Mouse (Mus musculus): ENCODE data around the gene Ttc8. TPM values are rescaled to one million over a fixed set of nuclear protein-coding genes. Genes with fewer than 3 reads are reported as not detected.

The Ttc8 gene
- polyA plus RNA-seq (2012; rRNA removed; ENCODE audit: low replicate concordance), result 21.4 and 39.0 TPM in 2 replicates

DNA sequence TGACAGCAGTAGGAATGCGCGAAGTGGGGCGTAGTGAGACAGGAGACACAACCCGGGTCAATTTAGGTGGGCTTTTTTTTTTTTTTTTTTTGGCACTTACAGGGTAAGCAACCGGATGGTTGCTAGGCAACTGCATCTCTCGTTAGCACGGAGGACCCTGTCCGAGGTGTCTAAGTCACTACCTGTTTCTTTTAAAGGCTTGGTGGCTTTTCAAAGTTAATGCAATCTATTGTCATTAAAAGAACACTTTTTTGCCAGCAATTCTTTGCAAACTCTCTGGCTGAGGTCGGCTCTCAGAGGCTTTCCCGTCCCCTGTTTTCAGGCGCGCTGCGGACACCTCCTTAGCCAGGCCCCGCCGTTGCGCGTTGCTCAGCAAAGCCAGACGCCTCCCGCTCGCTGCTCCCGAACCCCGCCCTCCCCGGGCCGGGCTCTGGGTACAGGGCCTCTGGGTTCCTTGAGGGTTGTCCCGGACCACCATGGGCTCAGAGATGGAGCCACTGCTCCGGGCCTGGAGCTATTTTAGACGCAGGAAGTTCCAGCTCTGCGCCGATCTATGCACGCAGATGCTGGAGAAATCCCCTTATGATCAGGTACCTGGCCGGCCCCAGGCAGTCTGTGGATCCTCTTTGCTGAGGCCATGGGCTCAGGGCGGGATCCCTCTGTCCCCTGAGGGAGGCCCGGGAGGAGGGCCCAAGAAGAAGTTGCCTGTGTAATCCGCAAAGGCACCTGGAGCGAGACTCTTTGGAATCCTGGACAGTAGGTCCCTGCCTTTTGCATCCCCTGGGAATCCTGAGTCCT is at the start of gene Ttc8:
Gene Ttc8, plus strand, starts transcription at position 381 of the 798 bp plus-strand sequence.

DNA sequence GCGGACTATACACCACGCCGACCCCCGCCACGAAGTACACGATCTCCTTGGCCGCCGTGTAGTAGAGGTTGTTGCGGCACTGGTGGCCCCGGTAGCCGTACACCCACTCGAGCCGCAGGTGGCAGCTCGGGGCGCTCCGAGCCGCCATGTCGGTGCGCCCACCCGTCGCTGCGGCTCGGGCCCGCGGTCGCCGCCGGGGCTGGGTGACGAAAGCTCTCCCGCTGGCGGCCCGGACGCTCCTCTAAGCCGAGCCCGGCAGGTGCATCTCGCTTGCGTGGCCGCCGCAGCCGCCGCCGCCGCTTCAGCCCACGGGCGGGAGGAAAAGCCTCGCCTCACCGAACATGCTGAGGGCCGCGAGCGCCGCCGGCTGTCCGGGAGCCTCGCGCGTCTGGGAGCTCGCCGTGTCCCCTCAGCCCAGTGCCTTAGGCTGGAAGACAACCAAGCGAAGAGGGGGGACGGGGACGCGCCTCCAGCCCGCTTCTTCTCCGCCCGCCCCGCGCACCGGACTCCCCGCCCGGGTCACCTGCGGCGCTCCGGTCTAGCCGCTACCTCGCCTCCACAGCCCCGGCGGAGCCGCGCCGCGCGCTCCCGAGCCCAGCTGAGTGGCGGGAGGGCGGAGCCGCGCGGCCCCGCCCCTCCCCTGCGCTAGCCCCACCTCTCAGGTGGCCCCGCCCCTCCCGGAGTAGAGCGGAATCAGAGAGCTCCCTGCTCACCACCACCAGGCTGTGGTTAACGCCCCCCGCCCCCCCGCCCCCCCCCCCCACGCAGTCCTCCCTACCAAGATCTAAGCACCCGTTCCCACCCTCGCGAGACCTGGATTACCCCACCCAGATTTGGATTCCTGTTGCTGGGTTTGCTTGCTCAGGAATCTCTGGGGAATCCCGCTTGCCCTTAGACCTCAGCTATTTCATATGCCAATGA is 19.2 kb upstream of the Ttc8 start, which contains the start of gene Eml5:
Gene Eml5, minus strand, starts transcription at position 604 of the 921 bp plus-strand sequence.

Other genes starting within 250 kb of the Ttc8 start
- 16.9 and 24.2 TPM in 2 replicates for gene Ptpn21, start 183.2 kb upstream of the Ttc8 start, polyA plus RNA-seq (2012; rRNA removed; ENCODE audit: low replicate concordance)
- gene Zc3h14, start 173.6 kb upstream of the Ttc8 start, polyA plus RNA-seq (2012; rRNA removed; ENCODE audit: low replicate concordance), result 46.5 and 63.2 TPM in 2 replicates
- gene Eml5, start 19.1 kb upstream of the Ttc8 start, polyA plus RNA-seq (2012; rRNA removed; ENCODE audit: low replicate concordance), result 4.1 and 4.9 TPM in 2 replicates